Mouse (Mus musculus) hindbrain, embryonic 11.5 days (tissue): ENCODE data around the gene Tcp11x2. TPM values are rescaled to one million over a fixed set of nuclear protein-coding genes. Genes with fewer than 3 reads are reported as not detected.

Experiments used
- ATAC-seq: fragments of 200-750 bp; cut with Nextera tagmentation; 2 replicates; pipeline ENCODE4 v1.8.0; 2017; ENCODE audit warnings: mild to moderate bottlenecking, moderate TSS enrichment, moderate library complexity; ENCODE audit not compliant: low FRiP score
- DNase-seq: peaks from one replicate; pipeline ENCODE4 v3.0.0-alpha.2; 2015; ENCODE audit warnings: low spot score
- H3K27ac ChIP-seq: fragments of 300-500 bp; sonication (generic); 2 replicates; pipeline ENCODE4 v1.5.1; 2014; ENCODE audit warnings: mild to moderate bottlenecking, low read depth, low read length
- H3K27me3 ChIP-seq: fragments of 300-500 bp; sonication (generic); 2 replicates; pipeline ENCODE4 v1.6.1; 2014; ENCODE audit warnings: mild to moderate bottlenecking, low read length, moderate library complexity, mixed read lengths; ENCODE audit not compliant: control insufficient read depth, insufficient read depth
- H3K36me3 ChIP-seq: fragments of 300-500 bp; sonication (generic); 2 replicates; pipeline ENCODE4 v1.6.1; 2014; ENCODE audit warnings: mild to moderate bottlenecking, low read length, moderate library complexity, mixed read lengths; ENCODE audit not compliant: control insufficient read depth, insufficient read depth
- H3K4me1 ChIP-seq: fragments of 300-500 bp; sonication (generic); replicated peaks from 2 replicates; pipeline ENCODE4 v1.6.1; 2014; ENCODE audit warnings: low read length, mixed read lengths; ENCODE audit not compliant: control insufficient read depth, insufficient read depth
- H3K4me2 ChIP-seq: fragments of 300-500 bp; sonication (generic); replicated peaks from 2 replicates; pipeline ENCODE4 v1.6.1; 2014; ENCODE audit warnings: mild to moderate bottlenecking, low read depth, low read length
- H3K4me3 ChIP-seq: fragments of 300-500 bp; sonication (generic); 2 replicates; pipeline ENCODE4 v1.5.1; 2014; ENCODE audit warnings: low read depth, low read length
- H3K9ac ChIP-seq: fragments of 300-500 bp; sonication (generic); 2 replicates; pipeline ENCODE4 v1.6.1; 2014; ENCODE audit warnings: low read depth, low read length
- H3K9me3 ChIP-seq: fragments of 300-500 bp; sonication (generic); 2 replicates; pipeline ENCODE4 v1.6.1; 2016; ENCODE audit warnings: low read length; ENCODE audit not compliant: control insufficient read depth
- WGBS: fragments of 180-500 bp; shearing (Covaris S2); extraction: QIAGEN DNeasy Blood & Tissue Kit; methylation state at CpG from one replicate; pipeline ENCODE4 v1.1.7; 2014; 5-methylcytosine and 5-hydroxymethylcytosine counted together
- polyA plus RNA-seq: library from polyadenylated mRNA; unstranded; fragments of >200 nt; fragmentation: Nextera tagmentation; extraction: Ambion mirVana; gene quantifications from 2 replicates; pipeline ENCODE4 v1.2.1, GENCODE M21; 2014

The Tcp11x2 gene
- polyA plus RNA-seq = not detected in 2 replicates

- Histone ChIP-seq H3K9ac (no peak within 1 kb of the TSS), H3K4me2 (no peak within 1 kb of the TSS), H3K4me3 (no peak within 1 kb of the TSS), H3K27ac (no peak within 1 kb of the TSS), H3K9me3 (no peaks in the 10 kb centered on the region), H3K36me3 (no peaks in the 10 kb centered on the region), H3K4me1 (no peaks in the 10 kb centered on the region), H3K27me3 (no peaks in the 10 kb centered on the region)
- DNase-seq = no peak
- 85% methylated on average over 1 of the region's 1 CpGs for WGBS
- ATAC-seq = no peak
Observed at GRCm38 (mm10) chrX:135693633-135694032, at the start of gene Tcp11x2. Gene Tcp11x2 (minus strand): TSS chrX:135693790.

DNA sequence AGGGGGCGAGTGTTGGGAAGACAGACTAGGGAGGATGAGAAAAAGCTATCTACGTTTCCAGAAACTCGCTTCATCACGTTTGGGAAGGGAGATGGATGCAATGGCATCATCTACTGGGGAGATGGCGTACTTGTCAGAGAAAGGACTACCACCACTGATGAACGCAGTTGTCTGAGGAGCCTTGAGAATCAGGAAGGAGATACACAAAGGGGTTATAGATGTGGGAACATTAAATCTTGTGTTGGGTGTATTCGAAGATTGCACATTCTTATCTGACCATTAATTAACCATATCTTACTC, 49.4 kb upstream of the Tcp11x2 start:
- no peak; the same call in 1 of the 2 replicates for ATAC-seq
- Histone ChIP-seq H3K9ac (peak overlapping the region; percentile 61), H3K27ac (no peak overlapping the region), H3K36me3 (no peaks in the 10 kb centered on the region), H3K27me3 (no peaks in the 10 kb centered on the region), H3K4me1 (no peaks in the 10 kb centered on the region), H3K4me3 (peak overlapping the region; percentile 58), H3K9me3 (no peaks in the 10 kb centered on the region), H3K4me2 (peak overlapping the region; percentile 45)
- DNase-seq = no peak
- 26% methylated on average over 7 of the region's 7 CpGs for WGBS

DNA sequence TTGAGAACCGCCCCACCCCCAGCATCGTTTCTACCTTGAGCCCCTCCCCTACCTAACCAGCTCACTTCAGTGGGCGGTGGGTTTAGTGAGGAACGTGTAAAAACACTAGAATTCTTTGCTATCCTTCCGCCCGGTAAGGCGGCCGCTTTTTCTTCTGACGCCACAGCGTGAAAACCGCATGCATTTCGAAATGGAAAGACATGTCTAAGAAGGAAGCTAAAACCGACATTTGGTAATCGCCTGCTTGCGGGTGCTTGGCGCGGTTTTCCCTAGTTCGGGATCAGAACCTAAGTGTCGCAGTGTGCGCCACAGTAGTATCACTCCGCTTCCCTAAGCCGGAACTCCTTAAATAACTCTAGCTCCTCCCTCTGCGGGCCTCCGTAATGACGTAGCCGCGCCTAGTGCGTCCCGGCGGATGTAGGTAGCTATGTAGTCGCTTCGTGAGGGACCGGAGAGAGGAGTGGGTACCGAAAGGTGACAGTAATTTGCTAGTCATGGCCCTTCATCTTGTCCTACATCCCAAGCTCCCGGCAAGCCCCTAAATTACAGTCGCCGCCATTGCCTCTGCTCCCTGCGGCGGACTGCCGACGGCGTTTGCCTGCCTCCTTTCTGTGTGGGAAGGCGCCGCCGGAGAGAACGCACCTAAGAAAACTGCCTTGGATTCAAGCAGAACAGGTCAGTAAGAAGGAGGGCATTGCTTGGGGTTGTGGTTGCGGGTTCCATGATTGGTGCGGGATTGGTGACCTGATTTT, 48.9 kb upstream of the Tcp11x2 start, which contains the start of the genes Armcx5 and Gprasp1:
TSS of gene Armcx5 (plus strand) at position 430 of the 752 bp plus-strand sequence.
TSS of gene Gprasp1 (plus strand) at position 430 of the 752 bp plus-strand sequence.
- Histone ChIP-seq H3K27ac (peak within 1 kb of the TSS; percentile 72), H3K9ac (peak within 1 kb of the TSS; percentile 61), H3K4me2 (peak within 1 kb of the TSS; percentile 45), H3K4me3 (peak within 1 kb of the TSS; percentile 58), H3K36me3 (no peaks in the 10 kb centered on the region), H3K27me3 (no peaks in the 10 kb centered on the region), H3K9me3 (no peaks in the 10 kb centered on the region), H3K4me1 (no peaks in the 10 kb centered on the region)
- DNase-seq = peak; percentile 85
- peak; percentile 98 for ATAC-seq
- WGBS = 17% methylated on average over 48 of the region's 48 CpGs

GRCm38 (mm10) chrX:135738730-135739520, 45.3 kb upstream of the Tcp11x2 start:
- H3K9me3 ChIP-seq = no peaks in the 10 kb centered on the region
- no peaks in the 10 kb centered on the region for H3K4me1 ChIP-seq
- no peak for ATAC-seq
- H3K4me3 ChIP-seq = no peak overlapping the region
- no peak for DNase-seq
- H3K27me3 ChIP-seq = no peaks in the 10 kb centered on the region
- H3K27ac ChIP-seq = no peak overlapping the region
- no peaks in the 10 kb centered on the region for H3K36me3 ChIP-seq
- no peak overlapping the region for H3K9ac ChIP-seq
- 96% methylated on average over 2 of the region's 2 CpGs for WGBS
- no peak overlapping the region for H3K4me2 ChIP-seq

- no peak within 1 kb of the TSS for H3K4me3 ChIP-seq
- H3K4me2 ChIP-seq = no peak within 1 kb of the TSS
- H3K9me3 ChIP-seq = no peaks in the 10 kb centered on the region
- H3K27me3 ChIP-seq = no peaks in the 10 kb centered on the region
- ATAC-seq (no peak), DNase-seq (no peak)
- no peak within 1 kb of the TSS for H3K9ac ChIP-seq
- H3K36me3 ChIP-seq = no peaks in the 10 kb centered on the region
- no peaks in the 10 kb centered on the region for H3K4me1 ChIP-seq
- 79% methylated on average over 10 of the region's 10 CpGs for WGBS
- no peak within 1 kb of the TSS for H3K27ac ChIP-seq
Observed at GRCm38 (mm10) chrX:135725161-135725560, 31.6 kb upstream of the Tcp11x2 start, which contains the start of gene Tmsb15a. Gene Tmsb15a (minus strand): TSS chrX:135725261.

GRCm38 (mm10) chrX:135712845-135713244, 19.3 kb upstream of the Tcp11x2 start:
- no peak for ATAC-seq
- H3K4me1 ChIP-seq = no peaks in the 10 kb centered on the region
- no peak overlapping the region for H3K27ac ChIP-seq
- no peak overlapping the region for H3K9ac ChIP-seq
- 88% methylated on average over 2 of the region's 2 CpGs for WGBS
- no peak overlapping the region for H3K4me2 ChIP-seq
- no peaks in the 10 kb centered on the region for H3K36me3 ChIP-seq
- no peak overlapping the region for H3K4me3 ChIP-seq
- H3K9me3 ChIP-seq = no peaks in the 10 kb centered on the region
- no peak for DNase-seq
- no peaks in the 10 kb centered on the region for H3K27me3 ChIP-seq

GRCm38 (mm10) chrX:135704349-135704748, 10.8 kb upstream of the Tcp11x2 start:
- no peak for DNase-seq
- Histone ChIP-seq H3K9ac (no peak overlapping the region), H3K4me3 (no peak overlapping the region), H3K9me3 (no peaks in the 10 kb centered on the region), H3K4me2 (no peak overlapping the region), H3K4me1 (no peaks in the 10 kb centered on the region), H3K36me3 (no peaks in the 10 kb centered on the region), H3K27ac (no peak overlapping the region), H3K27me3 (no peaks in the 10 kb centered on the region; the same call in 1 of the 2 replicates)
- no peak for ATAC-seq
- WGBS = 52% methylated on average over 2 of the region's 2 CpGs

DNA sequence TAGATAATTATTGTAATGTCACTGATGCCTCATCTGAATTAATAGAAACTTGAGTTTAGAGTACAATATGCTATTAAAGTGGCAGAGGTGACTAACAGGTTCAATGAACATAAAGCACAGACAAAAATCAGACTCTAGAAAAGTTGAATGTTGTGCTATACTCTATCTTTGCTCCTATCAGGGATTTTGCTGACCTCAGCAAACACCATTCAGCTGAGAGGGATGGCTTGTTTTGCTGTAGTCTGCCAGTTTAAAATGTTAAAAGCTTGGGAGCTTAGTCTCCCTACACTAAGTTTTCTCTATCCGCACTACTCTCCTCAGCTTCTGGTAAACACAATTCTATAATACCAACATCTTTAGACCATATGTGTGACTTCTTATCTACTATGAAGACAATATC, 9.5 kb upstream of the Tcp11x2 start:
- H3K4me3 ChIP-seq = no peak overlapping the region
- no peak overlapping the region for H3K27ac ChIP-seq
- no peaks in the 10 kb centered on the region for H3K4me1 ChIP-seq
- H3K9me3 ChIP-seq = no peaks in the 10 kb centered on the region
- H3K9ac ChIP-seq = no peak overlapping the region
- no peaks in the 10 kb centered on the region for H3K36me3 ChIP-seq
- no peak overlapping the region for H3K4me2 ChIP-seq
- no peak for ATAC-seq
- WGBS = 88% methylated on average over 1 of the region's 1 CpGs
- no peak for DNase-seq
- H3K27me3 ChIP-seq = no peaks in the 10 kb centered on the region; the same call in 1 of the 2 replicates
